Mouse (Mus musculus) right cerebral cortex, postnatal 14 days (tissue): ENCODE measurements around the gene Rgs3.

Source experiments
- DNase-seq: peaks from one replicate; pipeline ENCODE4 v3.0.0; 2022

Gene Rgs3

GRCm38 (mm10) chr4:62730861-62731260, 171.2 kb downstream of the Rgs3 start:
- no peak for DNase-seq

- no peak for DNase-seq
Observed at GRCm38 (mm10) chr4:62731531-62732063, 171.9 kb downstream of the Rgs3 start.

GRCm38 (mm10) chr4:62732096-62732495, 172.4 kb downstream of the Rgs3 start:
- DNase-seq, result no peak

- no peak for DNase-seq
Observed at GRCm38 (mm10) chr4:62732840-62733239, 173.2 kb downstream of the Rgs3 start.

GRCm38 (mm10) chr4:62733938-62734337, 174.3 kb downstream of the Rgs3 start:
- DNase-seq, result no peak

- no peak for DNase-seq
Observed at GRCm38 (mm10) chr4:62735291-62735690, 175.6 kb downstream of the Rgs3 start.

GRCm38 (mm10) chr4:62735878-62736277, 176.2 kb downstream of the Rgs3 start:
- DNase-seq, result no peak

GRCm38 (mm10) chr4:62736421-62736820, 176.8 kb downstream of the Rgs3 start:
- DNase-seq, result peak; percentile 30

- DNase-seq, result no peak
Observed at GRCm38 (mm10) chr4:62736904-62737303, 177.3 kb downstream of the Rgs3 start.

GRCm38 (mm10) chr4:62737983-62738695, 178.5 kb downstream of the Rgs3 start:
- peak; percentile 60 for DNase-seq

- no peak for DNase-seq
Observed at GRCm38 (mm10) chr4:62738996-62739395, 179.3 kb downstream of the Rgs3 start.

GRCm38 (mm10) chr4:62739591-62739990, 179.9 kb downstream of the Rgs3 start:
- DNase-seq, result no peak

- DNase-seq, result no peak
Observed at GRCm38 (mm10) chr4:62740282-62741054, 180.8 kb downstream of the Rgs3 start.

- no peak for DNase-seq
Observed at GRCm38 (mm10) chr4:62741055-62741453, 181.4 kb downstream of the Rgs3 start.

- no peak for DNase-seq
Observed at GRCm38 (mm10) chr4:62741601-62742000, 182.0 kb downstream of the Rgs3 start.

- DNase-seq, result no peak
Observed at GRCm38 (mm10) chr4:62742885-62743760, 183.5 kb downstream of the Rgs3 start.

- DNase-seq, result no peak
Observed at GRCm38 (mm10) chr4:62744534-62744956, 184.9 kb downstream of the Rgs3 start.

GRCm38 (mm10) chr4:62744985-62745638, 185.5 kb downstream of the Rgs3 start:
- DNase-seq, result no peak
